Mouse (Mus musculus): Measurements from ENCODE around the gene Stau1. TPM values are rescaled to one million over a fixed set of nuclear protein-coding genes. Genes with fewer than 3 reads are reported as not detected.
A peak's percentile ranks its signal among the peaks of the same experiment; 100 is the strongest.

Stau1 gene
- total and polyA plus RNA-seq, 3 experiments = 14.3 to 48.1 TPM; not detected in 1

DNA sequence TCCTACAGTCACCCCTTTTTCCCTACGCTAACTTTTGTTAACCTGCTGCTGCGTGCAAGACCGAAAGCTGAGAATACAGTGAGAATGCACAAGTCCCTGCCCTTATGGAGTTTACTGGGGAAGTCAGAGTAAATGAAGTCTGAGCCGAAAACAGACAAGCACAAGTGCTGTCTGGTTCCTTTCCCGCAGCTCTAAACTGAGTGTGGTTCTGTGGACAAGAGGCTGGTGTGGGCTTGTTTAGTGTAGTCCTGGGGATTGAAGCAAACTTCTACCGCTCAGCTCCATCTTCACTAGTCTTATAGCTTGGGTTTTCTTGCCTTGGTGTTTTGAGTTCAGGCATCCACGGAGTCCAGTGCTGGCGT lies 415 bp upstream of the Stau1 start:
- Histone ChIP-seq H3K9ac (ENCODE audit: control insufficient read depth, low read depth, low read length, poor library complexity, severe bottlenecking) (peak overlapping the region; percentile 77), H3K79me2 (ENCODE audit: control insufficient read depth, insufficient read depth, low read length, poor library complexity) (peaks cover 36% of the 10 kb centered on the region), H3K4me1 (ENCODE audit: control insufficient read depth in 1 of 2, insufficient read depth in 2 of 2, low read length in 2 of 2) (peaks cover 5 to 9% of the 10 kb centered on the region in 2 experiments), H3K9me3 (replicated peaks; ENCODE audit: insufficient read depth, low read length) (no peaks in the 10 kb centered on the region), H3K4me3 (ENCODE audit: control insufficient read depth in 1 of 2, insufficient read depth in 1 of 2, low read depth in 2 of 2, low read length in 2 of 2) (peak overlapping the region; percentile 74 to 78), H3K27ac (ENCODE audit: control insufficient read depth, low read depth, low read length) (peak overlapping the region; percentile 74), H3K27me3 (ENCODE audit: control insufficient read depth in 1 of 2, insufficient read depth in 2 of 2, low read length in 2 of 2) (no peaks in the 10 kb centered on the region), H3K36me3 (ENCODE audit: control insufficient read depth in 1 of 2, insufficient read depth in 2 of 2, low read length in 2 of 2) (peaks cover 0 to 19% of the 10 kb centered on the region in 2 experiments; a peak in 2 of 4 replicates)
- TF ChIP-seq POLR2AphosphoS2 (IDR thresholded peaks at IDR 0.05; ENCODE audit: low read length) (0 out of 2 replicates have a peak, but pooled peaks have one; percentile 14), USF1 (IDR thresholded peaks at IDR 0.05; ENCODE audit: low read depth, low read length) (no peak), MYB (IDR thresholded peaks at IDR 0.05; ENCODE audit: low read depth, low read length) (no peak), ZC3H11A (IDR thresholded peaks at IDR 0.05; ENCODE audit: low read depth, low read length) (no peak), MEF2A (IDR thresholded peaks at IDR 0.05; ENCODE audit: extremely low read depth, insufficient replicate concordance, low read depth, low read length, poor library complexity, severe bottlenecking) (no peak), ZMIZ1 (IDR thresholded peaks at IDR 0.05; ENCODE audit: low read depth, low read length) (no peak), ELF1 (IDR thresholded peaks at IDR 0.05; ENCODE audit: low read depth, low read length) (no peak), CHD1 (IDR thresholded peaks at IDR 0.05; ENCODE audit: low read depth, low read length) (no peak), GATA1 (IDR thresholded peaks at IDR 0.05; ENCODE audit: low read depth, low read length) (0 out of 2 replicates have a peak, but pooled peaks have one; percentile 3), MAX (IDR thresholded peaks at IDR 0.05; ENCODE audit: low read length) (peak; percentile 11; the same call in 1 of the 2 replicates), POLR2A (IDR thresholded peaks at IDR 0.05; ENCODE audit: control insufficient read depth in 1 of 2, insufficient read depth in 1 of 2, low read depth in 1 of 2, low read length in 2 of 2, poor library complexity in 1 of 2) (peak in 1 of 2 experiments; percentile 34; a peak in 1 of 4 replicates), SIN3A (IDR thresholded peaks at IDR 0.05; ENCODE audit: low read length) (peak; percentile 16), MYC (IDR thresholded peaks at IDR 0.05; ENCODE audit: low read depth, low read length) (0 out of 2 replicates have a peak, but pooled peaks have one; percentile 7), TBP (IDR thresholded peaks at IDR 0.05; ENCODE audit: low read depth, low read length) (peak; percentile 55)
- no peak for DNase-seq (ENCODE audit: low read depth, low spot score)

DNA sequence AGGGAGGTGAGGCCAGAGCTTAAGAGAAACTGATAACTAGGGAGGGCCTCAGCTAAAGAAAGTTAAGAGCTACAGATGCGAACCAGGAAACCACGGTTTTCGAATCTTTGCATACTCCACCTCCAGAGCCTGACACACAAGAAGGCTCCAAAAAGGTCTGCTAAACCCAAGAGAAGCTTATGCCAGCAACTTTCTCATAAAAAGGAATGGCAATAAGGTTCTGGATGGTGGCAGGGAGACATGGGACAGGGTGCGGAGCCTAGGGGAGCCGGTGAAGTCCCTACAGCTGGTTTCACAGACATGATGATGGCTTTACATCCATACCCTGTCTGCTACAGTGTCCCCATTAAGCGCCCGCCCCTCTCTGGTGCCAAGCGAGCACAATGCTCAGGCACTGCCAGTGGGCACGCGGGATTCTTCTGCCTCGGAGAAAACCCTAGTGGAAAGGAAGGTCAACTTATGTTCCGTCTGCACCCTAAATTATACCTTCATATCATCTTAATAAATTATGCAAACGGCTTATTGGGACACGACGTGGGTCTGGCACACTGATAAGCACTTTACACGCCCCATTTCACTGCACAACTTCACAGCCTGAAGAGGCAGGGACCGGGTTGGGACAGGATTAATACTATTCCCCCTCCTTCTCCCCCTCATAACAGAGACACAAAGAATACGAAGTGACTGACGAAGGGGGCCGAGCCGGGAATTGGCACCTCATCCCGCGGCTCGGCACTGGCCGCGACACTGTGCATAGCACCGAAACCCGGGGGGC lies 891 bp downstream of the Stau1 start:
- peak; percentile 85 for DNase-seq (ENCODE audit: low read depth, low spot score)
- Histone ChIP-seq H3K79me2 (ENCODE audit: control insufficient read depth, insufficient read depth, low read length, poor library complexity) (peaks cover 47% of the 10 kb centered on the region), H3K4me1 (ENCODE audit: control insufficient read depth in 1 of 2, insufficient read depth in 2 of 2, low read length in 2 of 2) (peaks cover 5 to 9% of the 10 kb centered on the region in 2 experiments), H3K36me3 (ENCODE audit: control insufficient read depth in 1 of 2, insufficient read depth in 2 of 2, low read length in 2 of 2) (peaks cover 0 to 23% of the 10 kb centered on the region in 2 experiments; a peak in 2 of 4 replicates), H3K4me3 (ENCODE audit: control insufficient read depth in 1 of 2, insufficient read depth in 1 of 2, low read depth in 2 of 2, low read length in 2 of 2) (peak overlapping the region; percentile 78 to 84), H3K27me3 (ENCODE audit: control insufficient read depth in 1 of 2, insufficient read depth in 2 of 2, low read length in 2 of 2) (no peaks in the 10 kb centered on the region), H3K27ac (ENCODE audit: control insufficient read depth, low read depth, low read length) (peak overlapping the region; percentile 77), H3K9me3 (replicated peaks; ENCODE audit: insufficient read depth, low read length) (no peaks in the 10 kb centered on the region), H3K9ac (ENCODE audit: control insufficient read depth, low read depth, low read length, poor library complexity, severe bottlenecking) (peak overlapping the region; percentile 87)
- no peak for TF ChIP-seq ZKSCAN1 (IDR thresholded peaks at IDR 0.05; ENCODE audit: low read depth, low read length)
- TF ChIP-seq GABPA (IDR thresholded peaks at IDR 0.05; ENCODE audit: low read depth, low read length) = no peak
- no peak for TF ChIP-seq MEF2A (IDR thresholded peaks at IDR 0.05; ENCODE audit: extremely low read depth, insufficient replicate concordance, low read depth, low read length, poor library complexity, severe bottlenecking)
- no peak for TF ChIP-seq UBTF (IDR thresholded peaks at IDR 0.05; ENCODE audit: borderline replicate concordance, insufficient read depth, low read depth, low read length)
- TF ChIP-seq JUND (IDR thresholded peaks at IDR 0.05; ENCODE audit: low read depth, low read length) = no peak
- 0 out of 2 replicates have a peak, but pooled peaks have one; percentile 56 for TF ChIP-seq ELF1 (IDR thresholded peaks at IDR 0.05; ENCODE audit: low read depth, low read length)
- TF ChIP-seq POLR2AphosphoS2 (IDR thresholded peaks at IDR 0.05; ENCODE audit: low read length) = 0 out of 2 replicates have a peak, but pooled peaks have one; percentile 27
- 0 out of 2 replicates have a peak, but pooled peaks have one; percentile 20 for TF ChIP-seq TBP (IDR thresholded peaks at IDR 0.05; ENCODE audit: low read depth, low read length)
- TF ChIP-seq KAT2A (conservative IDR thresholded peaks at IDR 0.05; ENCODE audit: low read depth, low read length) = no peak
- TF ChIP-seq E2F4 (IDR thresholded peaks at IDR 0.05; ENCODE audit: borderline replicate concordance, low read depth, low read length) = no peak
- peak; percentile 66 for TF ChIP-seq SIN3A (IDR thresholded peaks at IDR 0.05; ENCODE audit: low read length)
- no peak; a peak in 1 of 6 replicates for TF ChIP-seq CTCF (IDR thresholded peaks at IDR 0.05 in 2 of 3, conservative IDR thresholded peaks at IDR 0.05 in 1 of 3; ENCODE audit: control insufficient read depth in 1 of 3, insufficient read depth in 1 of 3, low read depth in 2 of 3, low read length in 3 of 3, poor library complexity in 1 of 3, severe bottlenecking in 1 of 3)
- TF ChIP-seq MXI1 (IDR thresholded peaks at IDR 0.05; ENCODE audit: low read depth, low read length) = peak; percentile 84
- TF ChIP-seq BHLHE40 (IDR thresholded peaks at IDR 0.05; ENCODE audit: borderline replicate concordance, low read depth, low read length) = no peak
- TF ChIP-seq RCOR1 (IDR thresholded peaks at IDR 0.05; ENCODE audit: low read depth, low read length) = peak; percentile 51
- no peak for TF ChIP-seq CHD2 (IDR thresholded peaks at IDR 0.05; ENCODE audit: low read length)
- TF ChIP-seq ZC3H11A (IDR thresholded peaks at IDR 0.05; ENCODE audit: low read depth, low read length) = no peak
- TF ChIP-seq NRF1 (IDR thresholded peaks at IDR 0.05; ENCODE audit: insufficient read depth, low read depth, low read length, poor library complexity, severe bottlenecking) = no peak
- no peak for TF ChIP-seq MAFK (IDR thresholded peaks at IDR 0.05; ENCODE audit: borderline replicate concordance, low read depth, low read length)
- TF ChIP-seq RAD21 (IDR thresholded peaks at IDR 0.05; ENCODE audit: low read depth, low read length) = no peak
- TF ChIP-seq MYC (IDR thresholded peaks at IDR 0.05; ENCODE audit: low read depth, low read length) = 0 out of 2 replicates have a peak, but pooled peaks have one; percentile 11

Measured in MEL (cell line).